Mouse (Mus musculus) kidney, postnatal 0 days (tissue): ENCODE results near the gene Atpif1. TPM values are rescaled to one million over a fixed set of nuclear protein-coding genes. Genes with fewer than 3 reads are reported as not detected.
A peak's percentile ranks its signal among the peaks of the same experiment; 100 is the strongest.

Experiments
- ATAC-seq: fragments of 200-750 bp; cut with Nextera tagmentation; replicated peaks from 2 replicates; pipeline ENCODE4 v1.8.0; 2017; ENCODE audit warnings: low read depth, moderate number of reproducible peaks, moderate TSS enrichment, moderate library complexity; ENCODE audit not compliant: low FRiP score
- DNase-seq: peaks from one replicate; pipeline ENCODE4 v3.0.0-alpha.2; 2016; ENCODE audit warnings: low spot score
- H3K27ac ChIP-seq: fragments of 300-500 bp; sonication (generic); 2 replicates; pipeline ENCODE4 v1.5.1; 2014; ENCODE audit warnings: mild to moderate bottlenecking
- H3K27me3 ChIP-seq: fragments of 300-500 bp; sonication (generic); 2 replicates; pipeline ENCODE4 v1.6.1; 2014; ENCODE audit warnings: low read length, mixed read lengths; ENCODE audit not compliant: insufficient read depth
- H3K36me3 ChIP-seq: fragments of 300-500 bp; sonication (generic); 2 replicates; pipeline ENCODE4 v1.6.1; 2014; ENCODE audit warnings: low read length, mixed read lengths; ENCODE audit not compliant: insufficient read depth
- H3K4me1 ChIP-seq: fragments of 300-500 bp; sonication (generic); replicated peaks from 2 replicates; pipeline ENCODE4 v1.6.1; 2014; ENCODE audit warnings: antibody characterized with exemption, low read length, mixed read lengths; ENCODE audit not compliant: insufficient read depth
- H3K4me2 ChIP-seq: fragments of 300-500 bp; sonication (generic); 2 replicates; pipeline ENCODE4 v1.6.1; 2014; ENCODE audit warnings: mild to moderate bottlenecking, low read length, moderate library complexity, mixed read lengths
- H3K4me3 ChIP-seq: fragments of 300-500 bp; sonication (generic); replicated peaks from 2 replicates; pipeline ENCODE4 v1.5.1; 2014; ENCODE audit warnings: low read depth, low read length
- H3K9ac ChIP-seq: fragments of 300-500 bp; sonication (generic); 2 replicates; pipeline ENCODE4 v1.6.1; 2014; ENCODE audit warnings: low read depth, low read length
- H3K9me3 ChIP-seq: fragments of 300-500 bp; sonication (generic); replicated peaks from 2 replicates; pipeline ENCODE4 v1.6.1; 2016; ENCODE audit warnings: low read length, inconsistent platforms, mixed read lengths
- CTCF ChIP-seq: IDR thresholded peaks from 2 replicates; pipeline ENCODE4 v1.5.1; 2016; ENCODE audit warnings: antibody characterized with exemption, low read depth, mild to moderate bottlenecking, moderate library complexity
- WGBS: fragments of 180-500 bp; shearing (Covaris S2); extraction: QIAGEN DNeasy Blood & Tissue Kit; methylation state at CpG from one replicate; pipeline ENCODE4 v1.1.7; 2014; 5-methylcytosine and 5-hydroxymethylcytosine counted together
- polyA plus RNA-seq: library from polyadenylated mRNA; unstranded; fragments of >200 nt; fragmentation: Nextera tagmentation; extraction: Ambion mirVana; gene quantifications from 2 replicates; pipeline ENCODE4 v1.2.1, GENCODE M21; 2015

The Atpif1 gene
- polyA plus RNA-seq, 1 experiment from 2014 or later, result 1,801 TPM

- peak; percentile 96 for DNase-seq
- under 1% methylated on average over 51 of the region's 52 CpGs for WGBS
- TF ChIP-seq CTCF, result no peak
Measured at GRCm38 (mm10) chr4:132509621-132510296, 23.7 kb downstream of the Atpif1 start.

DNA sequence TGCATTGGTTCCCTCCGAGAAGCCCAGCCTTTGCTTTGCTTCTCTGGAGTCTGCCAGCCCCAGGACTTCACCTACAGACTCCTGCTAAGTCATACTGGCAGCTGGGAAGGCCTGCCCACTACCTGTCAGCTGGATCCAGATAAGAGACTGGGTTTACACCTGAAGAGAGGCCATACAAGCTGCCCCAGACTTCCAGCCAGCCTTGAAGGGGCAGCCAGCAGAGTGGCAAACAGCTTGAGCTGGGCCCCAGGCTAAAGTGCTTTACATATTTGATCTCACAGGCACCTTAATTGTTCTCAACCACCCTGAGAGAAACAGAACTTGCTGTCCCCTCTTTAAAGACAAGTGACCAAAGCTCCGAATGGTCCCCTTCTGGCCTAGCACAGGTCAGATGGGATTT is 26.2 kb downstream of the Atpif1 start:
- WGBS, result 49% methylated on average over 2 of the region's 2 CpGs
- H3K4me2 ChIP-seq, result no peak overlapping the region
- peak overlapping the region; percentile 47; the same call in 1 of the 2 replicates for H3K9ac ChIP-seq
- no peak for TF ChIP-seq CTCF
- H3K4me1 ChIP-seq, result peaks cover 16% of the 10 kb centered on the region
- H3K36me3 ChIP-seq, result no peaks in the 10 kb centered on the region
- no peaks in the 10 kb centered on the region for H3K9me3 ChIP-seq
- DNase-seq (no peak), ATAC-seq (no peak)
- no peaks in the 10 kb centered on the region for H3K27me3 ChIP-seq
- H3K27ac ChIP-seq, result peak overlapping the region; percentile 44; the same call in 1 of the 2 replicates
- H3K4me3 ChIP-seq, result no peak overlapping the region

More at GRCm38 (mm10) chr4:132509621-132510296, 23.7 kb downstream of the Atpif1 start:
- peak; percentile 74 for ATAC-seq
- Histone ChIP-seq H3K4me1 (peaks cover 13% of the 10 kb centered on the region), H3K4me2 (peak overlapping the region; percentile 74), H3K27me3 (no peaks in the 10 kb centered on the region), H3K9me3 (no peaks in the 10 kb centered on the region), H3K4me3 (peak overlapping the region; percentile 90), H3K27ac (peak overlapping the region; percentile 92), H3K36me3 (no peaks in the 10 kb centered on the region), H3K9ac (peak overlapping the region; percentile 87)

DNA sequence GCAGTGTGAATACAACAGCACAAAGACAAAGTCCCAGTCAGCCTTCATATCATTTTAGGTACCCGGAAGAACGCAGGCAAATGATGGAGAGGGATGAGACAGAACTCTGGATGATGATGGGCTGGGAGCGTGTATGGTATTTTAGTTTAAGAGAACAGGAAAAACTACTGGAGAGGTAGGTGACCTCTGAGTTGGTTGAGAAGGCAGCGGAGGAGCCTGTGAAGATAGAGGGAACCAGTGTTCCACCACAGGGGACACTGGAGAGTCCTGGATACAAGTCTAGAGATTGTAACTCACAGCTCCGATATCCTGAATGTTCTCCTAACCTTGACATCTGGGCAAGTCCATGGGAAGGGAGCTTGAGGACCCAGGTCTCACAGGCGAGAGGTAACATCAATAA is 27.2 kb downstream of the Atpif1 start:
- no peak overlapping the region for H3K27ac ChIP-seq
- DNase-seq (no peak), ATAC-seq (no peak)
- no peaks in the 10 kb centered on the region for H3K36me3 ChIP-seq
- H3K4me2 ChIP-seq, result no peak overlapping the region
- no peak for TF ChIP-seq CTCF
- H3K27me3 ChIP-seq, result no peaks in the 10 kb centered on the region
- peaks cover 16% of the 10 kb centered on the region for H3K4me1 ChIP-seq
- H3K9me3 ChIP-seq, result no peaks in the 10 kb centered on the region
- no peak overlapping the region for H3K4me3 ChIP-seq
- H3K9ac ChIP-seq, result no peak overlapping the region
- WGBS, result 77% methylated on average over 6 of the region's 6 CpGs

DNA sequence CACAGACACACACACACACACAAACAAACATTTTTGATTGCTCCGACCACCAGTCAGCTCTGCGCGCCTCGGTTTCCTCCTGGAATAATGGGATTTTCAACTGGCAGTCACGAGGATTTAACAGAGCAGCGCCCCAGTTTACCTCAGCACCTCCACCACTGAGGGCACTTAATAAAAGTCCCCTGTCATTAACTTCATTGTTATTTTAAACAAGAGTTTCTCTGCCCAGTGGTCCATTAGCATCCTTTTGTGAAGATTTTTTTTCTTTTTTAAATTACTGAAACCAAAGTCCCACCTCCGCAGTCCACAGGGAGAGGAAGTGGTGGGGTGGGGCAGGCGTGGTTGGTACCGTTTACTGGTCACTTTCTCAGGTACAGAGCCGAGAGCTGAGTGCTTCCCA is 27.7 kb downstream of the Atpif1 start:
- Histone ChIP-seq H3K36me3 (no peaks in the 10 kb centered on the region), H3K4me3 (no peak overlapping the region), H3K4me1 (peaks cover 16% of the 10 kb centered on the region), H3K27ac (no peak overlapping the region), H3K4me2 (no peak overlapping the region), H3K9ac (no peak overlapping the region), H3K9me3 (no peaks in the 10 kb centered on the region), H3K27me3 (no peaks in the 10 kb centered on the region)
- DNase-seq (no peak), ATAC-seq (no peak)
- TF ChIP-seq CTCF, result no peak
- WGBS, result 52% methylated on average over 10 of the region's 10 CpGs

DNA sequence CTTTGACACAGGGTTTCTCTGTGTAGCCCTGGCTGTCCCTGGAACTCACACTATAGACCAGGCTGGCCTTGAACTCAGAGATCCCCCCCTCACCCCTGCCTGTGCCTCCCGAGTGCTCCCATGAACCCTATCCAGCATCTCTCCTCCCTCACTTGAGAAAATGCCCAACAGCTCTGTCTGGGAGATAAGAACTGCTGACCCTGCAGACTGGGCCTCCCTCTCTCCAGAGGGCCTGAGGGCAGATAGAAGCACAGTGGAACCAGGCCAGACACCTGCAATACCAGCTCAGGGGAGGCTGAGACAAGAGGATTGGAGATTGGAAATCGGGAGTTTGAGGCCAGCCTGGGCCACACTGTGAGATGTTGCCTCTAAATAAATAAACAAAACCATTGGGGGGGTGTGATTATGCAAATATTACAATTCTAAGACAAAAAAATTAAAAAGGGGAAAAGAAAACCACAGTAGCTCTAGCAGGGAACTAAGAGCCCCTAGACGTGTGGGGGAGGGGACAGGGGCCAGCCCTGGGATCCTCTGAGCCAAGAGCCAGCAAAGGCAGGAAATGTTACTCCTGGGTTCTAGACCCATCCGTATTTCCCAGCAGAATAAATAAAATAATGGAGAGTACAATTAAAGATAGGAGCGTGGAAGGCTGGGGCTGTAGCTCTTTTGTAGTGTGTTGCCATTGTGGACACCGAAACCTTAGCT is 28.3 kb downstream of the Atpif1 start:
- no peak for TF ChIP-seq CTCF
- Histone ChIP-seq H3K9me3 (no peaks in the 10 kb centered on the region), H3K36me3 (no peaks in the 10 kb centered on the region), H3K27me3 (no peaks in the 10 kb centered on the region), H3K4me3 (no peak overlapping the region), H3K4me2 (no peak overlapping the region), H3K27ac (no peak overlapping the region), H3K9ac (no peak overlapping the region), H3K4me1 (peaks cover 16% of the 10 kb centered on the region)
- ATAC-seq (no peak), DNase-seq (no peak)
- 63% methylated on average over 6 of the region's 6 CpGs for WGBS

DNA sequence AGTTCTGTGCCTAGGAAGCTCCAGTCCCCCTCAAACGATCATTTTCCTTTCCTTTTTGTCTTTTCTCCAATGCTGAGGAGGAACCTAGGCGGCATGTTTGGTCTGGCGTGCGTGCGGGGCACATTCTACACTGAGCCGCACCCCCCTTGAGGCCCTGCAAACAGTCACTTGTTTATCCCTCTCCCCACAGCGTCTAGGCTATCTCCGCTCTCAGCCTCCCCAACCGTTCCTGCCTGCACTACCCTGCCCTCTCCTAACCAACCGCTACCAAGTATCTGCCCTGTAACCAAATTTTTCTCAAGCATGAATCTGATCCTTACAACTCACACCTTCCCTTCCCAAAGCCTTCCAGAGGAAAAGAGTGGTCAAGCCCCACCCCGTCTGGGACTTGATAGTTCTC is 30.1 kb downstream of the Atpif1 start:
- H3K27ac ChIP-seq, result 0 out of 2 replicates have a peak overlapping the region, but pooled peaks have one; percentile 3
- H3K27me3 ChIP-seq, result no peaks in the 10 kb centered on the region
- DNase-seq (no peak), ATAC-seq (no peak; the same call in 1 of the 2 replicates)
- no peak for TF ChIP-seq CTCF
- H3K9me3 ChIP-seq, result no peaks in the 10 kb centered on the region
- H3K4me3 ChIP-seq, result no peak overlapping the region
- peaks cover 9% of the 10 kb centered on the region for H3K36me3 ChIP-seq
- H3K4me2 ChIP-seq, result no peak overlapping the region
- H3K9ac ChIP-seq, result no peak overlapping the region
- peaks cover 11% of the 10 kb centered on the region; the same call in 1 of the 2 replicates for H3K4me1 ChIP-seq
- 61% methylated on average over 11 of the region's 11 CpGs for WGBS
